Mouse (Mus musculus) spleen, adult 2 months (tissue): ENCODE data around the gene Metap1d.

ENCODE experiments used
- CTCF ChIP-seq: fragments of 200-500 bp; IDR thresholded peaks from 2 replicates; pipeline ENCODE4 v1.5.1; 2011; ENCODE audit warnings: mild to moderate bottlenecking, inconsistent platforms; ENCODE audit not compliant: insufficient read depth, insufficient read length, insufficient replicate concordance; ENCODE audit errors: extremely low read depth
- POLR2A ChIP-seq: fragments of 200-500 bp; IDR thresholded peaks from 2 replicates; pipeline ENCODE4 v1.6.1; 2011; ENCODE audit warnings: low read depth, low read length, inconsistent platforms

DNA sequence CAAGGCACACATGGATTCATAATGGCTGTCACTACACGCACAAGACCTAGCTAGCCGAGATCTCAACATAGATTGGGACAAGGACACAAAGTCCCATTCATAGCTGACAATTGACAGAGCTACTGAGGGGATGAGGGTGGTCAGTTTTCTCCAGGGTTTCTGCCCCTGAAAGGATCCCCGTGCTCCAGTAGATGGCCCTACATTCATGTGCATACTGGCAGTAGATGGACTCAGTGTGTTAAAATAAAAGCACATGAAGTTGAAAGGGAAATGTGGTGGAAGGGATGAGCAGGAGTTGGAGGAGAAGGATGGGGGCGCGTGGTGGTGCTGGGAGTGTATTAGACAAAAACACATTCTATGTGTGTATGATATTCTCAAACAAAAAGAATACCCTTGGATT is 1.3 kb upstream of the Metap1d start:
- no peak for TF ChIP-seq CTCF
- no peak for TF ChIP-seq POLR2A
